Mouse (Mus musculus) liver, embryonic 11.5 days (tissue): ENCODE measurements around the gene Atg4b. TPM values are rescaled to one million over a fixed set of nuclear protein-coding genes. Genes with fewer than 3 reads are reported as not detected.

Experiments used
- ATAC-seq: fragments of 200-750 bp; cut with Nextera tagmentation; replicated peaks from 2 replicates; pipeline ENCODE4 v1.8.0; 2017; ENCODE audit warnings: moderate number of reproducible peaks, mild to moderate bottlenecking, moderate TSS enrichment, moderate library complexity; ENCODE audit not compliant: low FRiP score
- DNase-seq: peaks from one replicate; pipeline ENCODE4 v3.0.0-alpha.2; 2017; ENCODE audit warnings: low spot score
- H3K27ac ChIP-seq: fragments of 300-500 bp; sonication (generic); 2 replicates; pipeline ENCODE4 v1.5.1; 2014; ENCODE audit warnings: mild to moderate bottlenecking, low read depth, low read length, control low read depth
- H3K27me3 ChIP-seq: fragments of 300-500 bp; sonication (generic); replicated peaks from 2 replicates; pipeline ENCODE4 v1.6.1; 2014; ENCODE audit warnings: low read length, mixed read lengths; ENCODE audit not compliant: control insufficient read depth, insufficient read depth
- H3K36me3 ChIP-seq: fragments of 300-500 bp; sonication (generic); 2 replicates; pipeline ENCODE4 v1.6.1; 2014; ENCODE audit warnings: mild to moderate bottlenecking, low read length, moderate library complexity, mixed read lengths; ENCODE audit not compliant: control insufficient read depth, insufficient read depth
- H3K4me1 ChIP-seq: fragments of 300-500 bp; sonication (generic); replicated peaks from 2 replicates; pipeline ENCODE4 v1.6.1; 2014; ENCODE audit warnings: low read length, mixed read lengths; ENCODE audit not compliant: control insufficient read depth, insufficient read depth
- H3K4me2 ChIP-seq: fragments of 300-500 bp; sonication (generic); 2 replicates; pipeline ENCODE4 v1.6.1; 2014; ENCODE audit warnings: mild to moderate bottlenecking, control low read depth, moderate library complexity
- H3K4me3 ChIP-seq: fragments of 300-500 bp; sonication (generic); 2 replicates; pipeline ENCODE4 v1.5.1; 2014; ENCODE audit warnings: low read depth, low read length, control low read depth
- H3K9ac ChIP-seq: fragments of 300-500 bp; sonication (generic); 2 replicates; pipeline ENCODE4 v1.6.1; 2014; ENCODE audit warnings: low read depth, low read length, control low read depth
- H3K9me3 ChIP-seq: fragments of 300-500 bp; sonication (generic); 2 replicates; pipeline ENCODE4 v1.6.1; 2016; ENCODE audit warnings: low read length, inconsistent platforms, mixed read lengths; ENCODE audit not compliant: control insufficient read depth
- WGBS: fragments of 180-500 bp; shearing (Covaris S2); extraction: QIAGEN DNeasy Blood & Tissue Kit; methylation state at CpG from one replicate; pipeline ENCODE4 v1.1.7; 2014; 5-methylcytosine and 5-hydroxymethylcytosine counted together
- polyA plus RNA-seq: library from polyadenylated mRNA; unstranded; fragments of >200 nt; fragmentation: Nextera tagmentation; extraction: Ambion mirVana; gene quantifications from 2 replicates; pipeline ENCODE4 v1.2.1, GENCODE M21; 2014

Atg4b gene
- polyA plus RNA-seq, 1 experiment from 2014 or later, result 86.2 TPM

GRCm38 (mm10) chr1:93800670-93801503 is 49.6 kb downstream of the Atg4b start:
- peaks cover 34% of the 10 kb centered on the region for H3K4me1 ChIP-seq

GRCm38 (mm10) chr1:93801741-93802238 is 50.5 kb downstream of the Atg4b start, which contains the start of gene Dtymk:
Gene Dtymk, minus strand, starts transcription at chr1:93801934.
- H3K27me3 ChIP-seq, result no peaks in the 10 kb centered on the region
- H3K4me1 ChIP-seq, result peaks cover 37% of the 10 kb centered on the region
- H3K36me3 ChIP-seq, result peaks cover 29% of the 10 kb centered on the region
- H3K9ac ChIP-seq, result peak within 1 kb of the TSS; percentile 94
- under 1% methylated on average over 42 of the region's 42 CpGs for WGBS
- peak within 1 kb of the TSS; percentile 95 for H3K27ac ChIP-seq
- H3K9me3 ChIP-seq, result no peaks in the 10 kb centered on the region
- ATAC-seq (peak; percentile 70), DNase-seq (peak; percentile 86)
- peak within 1 kb of the TSS; percentile 88 for H3K4me3 ChIP-seq
- H3K4me2 ChIP-seq, result peak within 1 kb of the TSS; percentile 77

More at GRCm38 (mm10) chr1:93800670-93801503, 49.6 kb downstream of the Atg4b start:
- Histone ChIP-seq H3K9ac (peak overlapping the region; percentile 94), H3K9me3 (no peaks in the 10 kb centered on the region), H3K4me3 (peak overlapping the region; percentile 88), H3K27ac (peak overlapping the region; percentile 95), H3K27me3 (no peaks in the 10 kb centered on the region), H3K4me2 (peak overlapping the region; percentile 77), H3K36me3 (peaks cover 22% of the 10 kb centered on the region)
- no peak for DNase-seq
- WGBS, result 62% methylated on average over 21 of the region's 21 CpGs
- ATAC-seq, result no peak

GRCm38 (mm10) chr1:93802771-93803170 is 51.5 kb downstream of the Atg4b start:
- Histone ChIP-seq H3K4me3 (peak overlapping the region; percentile 88), H3K36me3 (peaks cover 31% of the 10 kb centered on the region), H3K4me1 (peaks cover 37% of the 10 kb centered on the region), H3K27ac (peak overlapping the region; percentile 95), H3K27me3 (no peaks in the 10 kb centered on the region), H3K4me2 (peak overlapping the region; percentile 77), H3K9ac (peak overlapping the region; percentile 69), H3K9me3 (no peaks in the 10 kb centered on the region)
- no peak for ATAC-seq
- no peak for DNase-seq
- WGBS, result 63% methylated on average over 5 of the region's 5 CpGs

- ATAC-seq, result peak; percentile 90
- peaks cover 30% of the 10 kb centered on the region for H3K36me3 ChIP-seq
Measured at GRCm38 (mm10) chr1:93803556-93804507, 52.5 kb downstream of the Atg4b start, which contains the start of gene Ing5. Gene Ing5, plus strand, starts transcription at chr1:93803965.

GRCm38 (mm10) chr1:93804818-93805217 is 53.5 kb downstream of the Atg4b start:
- WGBS, result 60% methylated on average over 4 of the region's 4 CpGs
- H3K4me1 ChIP-seq, result peaks cover 31% of the 10 kb centered on the region
- peak overlapping the region; percentile 53; the same call in 1 of the 2 replicates for H3K27ac ChIP-seq
- H3K9ac ChIP-seq, result peak overlapping the region; percentile 84
- DNase-seq (no peak), ATAC-seq (no peak)
- no peaks in the 10 kb centered on the region for H3K27me3 ChIP-seq
- H3K9me3 ChIP-seq, result no peaks in the 10 kb centered on the region
- peaks cover 25% of the 10 kb centered on the region for H3K36me3 ChIP-seq
- H3K4me3 ChIP-seq, result peak overlapping the region; percentile 70
- peak overlapping the region; percentile 77 for H3K4me2 ChIP-seq

More at GRCm38 (mm10) chr1:93803556-93804507, 52.5 kb downstream of the Atg4b start, which contains the start of gene Ing5:
- Histone ChIP-seq H3K9ac (peak within 1 kb of the TSS; percentile 84), H3K27ac (peak within 1 kb of the TSS; percentile 95), H3K4me3 (peak within 1 kb of the TSS; percentile 70), H3K4me1 (peaks cover 37% of the 10 kb centered on the region), H3K27me3 (no peaks in the 10 kb centered on the region), H3K9me3 (no peaks in the 10 kb centered on the region), H3K4me2 (peak within 1 kb of the TSS; percentile 77)
- DNase-seq, result peak; percentile 99
- WGBS, result under 1% methylated on average over 88 of the region's 94 CpGs

GRCm38 (mm10) chr1:93805221-93805951 is 54.1 kb downstream of the Atg4b start:
- Histone ChIP-seq H3K4me2 (peak overlapping the region; percentile 77), H3K9me3 (no peaks in the 10 kb centered on the region), H3K27ac (peak overlapping the region; percentile 44), H3K9ac (peak overlapping the region; percentile 38; the same call in 1 of the 2 replicates), H3K36me3 (peaks cover 22% of the 10 kb centered on the region), H3K4me1 (peaks cover 31% of the 10 kb centered on the region), H3K4me3 (peak overlapping the region; percentile 70), H3K27me3 (no peaks in the 10 kb centered on the region)
- ATAC-seq (no peak), DNase-seq (no peak)
- WGBS, result 62% methylated on average over 5 of the region's 5 CpGs

GRCm38 (mm10) chr1:93808871-93809270 is 57.6 kb downstream of the Atg4b start:
- WGBS, result 90% methylated on average over 4 of the region's 4 CpGs
- H3K27ac ChIP-seq, result no peak overlapping the region
- H3K4me3 ChIP-seq, result no peak overlapping the region
- no peak for DNase-seq
- no peak for ATAC-seq
- H3K9ac ChIP-seq, result no peak overlapping the region
- no peak overlapping the region for H3K4me2 ChIP-seq
- no peaks in the 10 kb centered on the region for H3K9me3 ChIP-seq
- peaks cover 19% of the 10 kb centered on the region for H3K4me1 ChIP-seq
- peaks cover 45% of the 10 kb centered on the region for H3K36me3 ChIP-seq
- H3K27me3 ChIP-seq, result no peaks in the 10 kb centered on the region
